Mouse (Mus musculus) CH12.LX (cell line): ENCODE data around the gene Tdp1. TPM values are rescaled to one million over a fixed set of nuclear protein-coding genes. Genes with fewer than 3 reads are reported as not detected.

Experiments used
- DNase-seq: peaks from one replicate; pipeline ENCODE4 v3.0.0-alpha.2; 2013; ENCODE audit errors: extremely low read depth
- H3K27ac ChIP-seq: 2 replicates; pipeline ENCODE4 v1.5.1; 2012; ENCODE audit warnings: low read depth, mild to moderate bottlenecking, control low read depth, moderate library complexity; ENCODE audit not compliant: insufficient read depth
- H3K27me3 ChIP-seq: replicated peaks from 2 replicates; pipeline ENCODE3; 2012; ENCODE audit warnings: inconsistent platforms
- H3K36me3 ChIP-seq, 2 experiments: replicated peaks in 1 of 2; 2 replicates each; pipeline versions ENCODE3 to v1.6.1; 2012; ENCODE audit warnings: inconsistent platforms in 1 of 2, low read length in 1 of 2, mild to moderate bottlenecking in 1 of 2, mixed read lengths in 1 of 2, moderate library complexity in 1 of 2; ENCODE audit not compliant: control insufficient read depth in 1 of 2, insufficient read depth in 1 of 2
- H3K4me1 ChIP-seq, 2 experiments: 2 replicates each; pipeline ENCODE4 v1.6.1; 2012; ENCODE audit warnings: inconsistent platforms in 1 of 2, moderate library complexity in 1 of 2; ENCODE audit not compliant: insufficient read depth in 2 of 2, control insufficient read depth in 1 of 2
- H3K4me2 ChIP-seq: 2 replicates; pipeline ENCODE4 v1.6.1; 2012; ENCODE audit warnings: low read depth, mild to moderate bottlenecking, control low read depth; ENCODE audit not compliant: poor library complexity, insufficient read depth, severe bottlenecking
- H3K4me3 ChIP-seq, 3 experiments: fragments of 150-350 bp in 1 of 3; sonication (generic) in 1 of 3; replicated peaks in 1 of 3; 2 replicates each; pipeline versions ENCODE3 to v1.5.1; 2011 to 2012; ENCODE audit warnings: low read depth in 2 of 3, low read length in 2 of 3, mild to moderate bottlenecking in 2 of 3, moderate library complexity in 2 of 3, control low read depth in 1 of 3, improper control_type of control experiment in 1 of 3, inconsistent platforms in 1 of 3, mixed read lengths in 1 of 3; ENCODE audit not compliant: poor library complexity in 1 of 3
- H3K79me2 ChIP-seq: replicated peaks from 2 replicates; pipeline ENCODE4 v1.6.1; 2012; ENCODE audit warnings: mild to moderate bottlenecking, moderate library complexity; ENCODE audit not compliant: control insufficient read depth, poor library complexity, insufficient read depth, severe bottlenecking; ENCODE audit errors: extremely low read depth
- H3K9ac ChIP-seq: 2 replicates; pipeline ENCODE4 v1.6.1; 2012; ENCODE audit warnings: low read depth, mild to moderate bottlenecking, control low read depth, moderate library complexity; ENCODE audit not compliant: insufficient read depth
- H3K9me3 ChIP-seq: replicated peaks from 2 replicates; pipeline ENCODE3; 2012; ENCODE audit warnings: low read length, inconsistent platforms, mixed read lengths
- CHD2 ChIP-seq: IDR thresholded peaks from 2 replicates; pipeline ENCODE4 v1.6.1; 2011; ENCODE audit warnings: low read length, improper control_type of control experiment
- CTCF ChIP-seq, 2 experiments: IDR thresholded peaks in 1 of 2; conservative IDR thresholded peaks in 1 of 2; 2 replicates each; pipeline ENCODE4 v1.5.1; 2011 to 2012; ENCODE audit warnings: low read depth in 2 of 2, low read length in 2 of 2, improper control_type of control experiment in 1 of 2, inconsistent platforms in 1 of 2, mild to moderate bottlenecking in 1 of 2, moderate library complexity in 1 of 2
- EP300 ChIP-seq: IDR thresholded peaks from 2 replicates; pipeline ENCODE4 v1.6.1; 2011; ENCODE audit warnings: low read length, improper control_type of control experiment
- HCFC1 ChIP-seq: IDR thresholded peaks from 2 replicates; pipeline ENCODE4 v1.6.1; 2012; ENCODE audit warnings: low read depth, mild to moderate bottlenecking, inconsistent platforms, low read length, improper control_type of control experiment
- KAT2A ChIP-seq: IDR thresholded peaks from 2 replicates; pipeline ENCODE4 v1.6.1; 2012; ENCODE audit warnings: low read length, improper control_type of control experiment, inconsistent platforms; ENCODE audit not compliant: insufficient replicate concordance
- MEF2A ChIP-seq: IDR thresholded peaks from 2 replicates; pipeline ENCODE4 v1.6.1; 2014; ENCODE audit warnings: low read depth, mild to moderate bottlenecking, inconsistent platforms, low read length, improper control_type of control experiment, borderline replicate concordance
- MXI1 ChIP-seq: IDR thresholded peaks from 2 replicates; pipeline ENCODE4 v1.6.1; 2011; ENCODE audit warnings: mild to moderate bottlenecking, low read depth, low read length, improper control_type of control experiment
- NELFE ChIP-seq: IDR thresholded peaks from 2 replicates; pipeline ENCODE4 v1.6.1; 2011; ENCODE audit warnings: low read depth, low read length, improper control_type of control experiment
- PAX5 ChIP-seq: IDR thresholded peaks from 2 replicates; pipeline ENCODE4 v1.6.1; 2012; ENCODE audit warnings: low read length, inconsistent platforms, mixed read lengths
- POLR2A ChIP-seq: IDR thresholded peaks from 2 replicates; pipeline ENCODE4 v1.6.1; 2011; ENCODE audit warnings: low read depth, mild to moderate bottlenecking, improper control_type of control experiment, low read length
- POLR2AphosphoS2 ChIP-seq: IDR thresholded peaks from 2 replicates; pipeline ENCODE4 v1.6.1; 2011; ENCODE audit warnings: low read depth, low read length, improper control_type of control experiment
- RAD21 ChIP-seq: IDR thresholded peaks from 2 replicates; pipeline ENCODE4 v1.6.1; 2011; ENCODE audit warnings: low read depth, mild to moderate bottlenecking, low read length, improper control_type of control experiment, moderate library complexity
- SMC3 ChIP-seq: IDR thresholded peaks from 2 replicates; pipeline ENCODE4 v1.6.1; 2011; ENCODE audit warnings: low read depth, low read length, improper control_type of control experiment
- TCF12 ChIP-seq: IDR thresholded peaks from 2 replicates; pipeline ENCODE4 v1.6.1; 2014; ENCODE audit warnings: low read depth, mild to moderate bottlenecking, inconsistent platforms, low read length, improper control_type of control experiment
- USF2 ChIP-seq: conservative IDR thresholded peaks from 2 replicates; pipeline ENCODE4 v1.6.1; 2011; ENCODE audit warnings: low read depth, low read length, improper control_type of control experiment
- dilution Hi-C: fragments of 300-500 bp; cut with MboI; formaldehyde crosslinking; loops from 2 replicates; pipeline ENCODE4 v1.14.3; 2020; ENCODE audit warnings: low sequenced_read_pairs; ENCODE audit not compliant: extremely low pct_unique_long_range_greater_than_20kb, extremely low pct_ligation_motif_present
- in situ Hi-C: fragments of 300-500 bp; cut with MboI; formaldehyde crosslinking; loops from 3 replicates; pipeline ENCODE4 v1.14.3; 2019; ENCODE audit warnings: low sequenced_read_pairs, low pct_ligation_motif_present, low pct_unique_long_range_greater_than_20kb, mixed read lengths
- polyA plus RNA-seq: library from polyadenylated mRNA; unstranded; fragments of >175 nt; gene quantifications from 2 replicates; pipeline ENCODE4 v1.2.1, GENCODE M21; 2012; ENCODE audit warnings: low read depth; ENCODE audit not compliant: insufficient read length
- total RNA-seq, 2 experiments: library from RNA; depleted of rRNA; stranded (reverse); fragments of 300-350 nt in 1 of 2; fragments of >200 nt in 1 of 2; gene quantifications; 2 replicates each; pipeline ENCODE4 v1.2.3; 2012 to 2014

Tdp1 gene
- total and polyA plus RNA-seq, 3 experiments = 16.9 to 53.7 (median 27.4) TPM

- Histone ChIP-seq H3K36me3 (peaks cover 19 to 90% of the 10 kb centered on the region in 2 experiments), H3K9ac (no peak overlapping the region), H3K4me1 (no peaks in the 10 kb centered on the region), H3K27ac (no peak overlapping the region), H3K4me3 (no peak overlapping the region), H3K9me3 (no peaks in the 10 kb centered on the region), H3K27me3 (no peaks in the 10 kb centered on the region), H3K4me2 (no peak overlapping the region), H3K79me2 (no peaks in the 10 kb centered on the region)
- TF ChIP-seq CTCF (conservative IDR thresholded peaks at IDR 0.05 in 1 of 2, IDR thresholded peaks at IDR 0.05 in 1 of 2; ENCODE audit: low read depth in 2 of 2, low read length in 2 of 2) (peak; percentile 40 to 66; a peak in 3 of 4 replicates), RAD21 (peak; percentile 46), SMC3 (peak; percentile 68), EP300 (no peak)
- DNase-seq = peak; percentile 29
- in situ Hi-C loops = no loop called here
- dilution Hi-C loops = no loop called here
These were observed 36.7 kb downstream of the Tdp1 start for GRCm38 (mm10) chr12:99921045-99921444.

- Histone ChIP-seq H3K4me3 (no peak overlapping the region), H3K9ac (no peak overlapping the region), H3K9me3 (no peaks in the 10 kb centered on the region), H3K4me1 (no peaks in the 10 kb centered on the region), H3K27ac (no peak overlapping the region), H3K27me3 (no peaks in the 10 kb centered on the region), H3K36me3 (peaks cover 11 to 91% of the 10 kb centered on the region in 2 experiments)
- in situ Hi-C loops = no loop called here
- dilution Hi-C loops = no loop called here
- TF ChIP-seq USF2 = no peak
- TF ChIP-seq PAX5 = no peak
- TF ChIP-seq TCF12 = no peak
- TF ChIP-seq EP300 = no peak
- TF ChIP-seq, all 38 proteins: peak for 0
- no peak for DNase-seq
- no peaks in the 10 kb centered on the region for H3K79me2 ChIP-seq
- H3K4me2 ChIP-seq = no peak overlapping the region
These were observed 38.9 kb downstream of the Tdp1 start for GRCm38 (mm10) chr12:99923131-99923606.

GRCm38 (mm10) chr12:99923703-99924102 lies 39.4 kb downstream of the Tdp1 start:
- H3K27me3 ChIP-seq = no peaks in the 10 kb centered on the region
- H3K79me2 ChIP-seq = no peaks in the 10 kb centered on the region
- H3K36me3 ChIP-seq = peaks cover 11 to 87% of the 10 kb centered on the region in 2 experiments
- H3K9me3 ChIP-seq = no peaks in the 10 kb centered on the region
- dilution Hi-C loops (no loop called here), in situ Hi-C loops (no loop called here)
- H3K27ac ChIP-seq = no peak overlapping the region
- no peak overlapping the region for H3K9ac ChIP-seq
- H3K4me2 ChIP-seq = no peak overlapping the region
- TF ChIP-seq POLR2AphosphoS2 = no peak
- TF ChIP-seq NELFE = no peak
- no peak for TF ChIP-seq MEF2A
- TF ChIP-seq POLR2A = no peak
- TF ChIP-seq KAT2A = no peak
- TF ChIP-seq TCF12 = no peak
- no peak for TF ChIP-seq USF2
- no peak for TF ChIP-seq MXI1
- no peak for TF ChIP-seq CHD2
- TF ChIP-seq HCFC1 = no peak
- no peak overlapping the region for H3K4me3 ChIP-seq
- DNase-seq = no peak
- H3K4me1 ChIP-seq = no peaks in the 10 kb centered on the region
